Mouse (Mus musculus) thymus, postnatal 25 days (tissue): Measurements from ENCODE around the gene Rgs13.

Experiments
- DNase-seq: peaks from one replicate; pipeline ENCODE4 v3.0.0; 2022

The Rgs13 gene

DNA sequence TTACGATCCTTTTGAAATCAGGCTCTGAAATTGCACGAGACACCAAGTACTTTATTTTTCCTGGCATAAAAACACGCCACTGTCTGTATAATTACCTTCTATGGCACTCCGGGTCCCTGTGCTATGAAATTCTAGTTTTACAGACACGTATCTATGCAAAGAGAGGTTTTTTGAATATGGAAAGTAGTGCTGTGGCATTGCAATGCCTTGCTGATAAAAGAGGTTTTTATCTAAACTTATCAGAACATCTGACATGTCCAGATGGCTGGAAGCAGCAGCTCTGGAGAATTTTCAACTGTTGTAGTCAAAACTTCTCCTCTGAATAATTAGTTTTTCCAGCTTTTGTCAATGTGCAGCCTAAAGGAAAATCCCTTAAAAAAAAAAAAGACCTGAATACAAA, at the start of gene Rgs13:
Gene Rgs13 (minus strand): TSS at position 207 of the 400 bp plus-strand sequence.
- DNase-seq: no peak

DNA sequence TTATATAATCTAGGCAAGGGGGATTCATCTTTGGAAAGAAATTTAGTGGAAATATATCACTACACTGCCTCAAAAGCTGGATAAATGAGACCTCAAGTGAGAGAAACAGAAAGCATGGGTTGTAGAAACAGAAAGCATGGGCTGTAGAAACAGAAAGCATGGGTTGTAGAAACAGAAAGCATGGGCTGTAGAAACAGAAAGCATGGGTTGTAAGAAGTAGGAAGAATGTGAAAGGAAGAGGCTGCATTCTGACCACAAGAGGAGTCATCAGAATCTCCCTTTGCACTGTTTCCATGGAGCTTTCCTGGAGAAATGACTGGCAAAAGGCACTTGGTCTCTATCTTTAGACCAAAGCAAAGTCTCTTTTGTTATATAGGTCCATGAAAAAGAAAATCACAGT, 38.1 kb upstream of the Rgs13 start:
- no peak for DNase-seq

DNA sequence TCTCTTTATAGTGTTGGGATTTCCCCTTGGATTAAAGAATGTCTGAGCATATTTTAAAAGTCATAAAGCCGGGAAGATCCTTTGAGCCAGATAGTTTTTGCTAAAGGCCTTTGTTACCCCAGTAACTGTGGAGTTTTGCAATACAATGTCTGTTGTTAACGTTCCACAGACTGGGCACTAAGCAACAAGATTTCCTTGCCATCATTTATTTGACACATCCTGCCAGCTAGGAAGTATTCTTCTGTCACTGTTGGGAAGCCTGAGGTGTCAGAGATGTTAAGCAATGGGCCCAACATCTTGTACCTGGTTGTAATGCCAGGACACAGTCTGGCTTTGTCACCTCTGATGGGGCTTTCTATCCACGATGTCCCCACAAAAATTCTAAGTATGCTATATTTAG, 33.7 kb upstream of the Rgs13 start:
- no peak for DNase-seq

DNA sequence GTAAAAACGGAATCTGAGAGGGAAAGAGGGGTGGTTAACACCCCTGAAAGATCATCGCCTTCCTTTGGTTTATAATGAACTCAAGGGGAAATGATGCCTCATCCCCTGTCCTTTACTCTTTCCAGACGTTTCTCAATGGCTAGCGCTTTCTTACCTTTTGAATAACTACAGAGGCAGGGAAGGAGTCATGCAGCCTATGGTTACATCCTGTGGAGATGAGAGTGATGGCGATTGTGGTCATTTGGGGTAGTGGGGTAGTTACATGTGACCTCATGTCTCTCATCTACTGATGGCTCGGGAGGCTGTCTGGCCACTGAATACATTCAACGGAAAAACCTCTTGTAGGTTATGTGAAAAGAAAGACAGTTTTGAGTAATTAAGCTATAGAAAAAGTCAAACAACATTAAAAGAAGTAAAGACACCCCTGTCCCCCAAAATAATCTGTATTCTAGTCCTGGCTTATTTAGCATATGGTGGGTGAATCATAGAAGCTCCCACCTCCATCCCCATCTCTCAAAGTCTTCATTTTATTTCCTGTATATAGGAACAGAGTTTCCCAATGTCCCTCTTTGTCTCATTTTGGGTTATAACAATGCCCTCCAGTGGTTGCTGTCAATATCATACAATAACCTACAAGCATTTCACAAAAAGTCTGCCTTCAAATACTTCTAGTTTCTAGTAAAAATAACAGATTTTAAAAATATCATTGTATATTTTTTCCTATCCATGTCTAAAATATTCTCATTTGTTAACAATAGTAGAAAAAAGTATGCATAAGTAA, 29.3 kb upstream of the Rgs13 start:
- DNase-seq: no peak

DNA sequence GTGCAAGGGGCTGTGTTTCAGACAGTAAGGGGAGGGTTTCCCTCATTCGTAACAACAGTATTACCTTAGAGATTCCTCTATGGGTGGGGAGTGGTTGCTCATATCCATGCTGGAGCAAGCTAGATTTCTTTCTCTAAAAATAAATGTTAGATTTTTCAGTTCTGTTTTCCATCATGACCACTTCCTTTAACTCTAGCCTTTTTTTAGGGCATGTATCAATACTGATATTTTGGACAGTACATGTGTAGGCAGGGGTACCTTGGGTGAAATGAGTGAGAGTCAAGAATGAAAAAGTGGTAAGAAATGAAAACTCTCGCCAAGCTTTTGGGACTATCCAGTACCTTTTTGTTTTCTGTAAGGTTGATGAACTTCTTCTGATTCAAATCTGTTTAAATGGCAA, 27.6 kb upstream of the Rgs13 start:
- DNase-seq: no peak

DNA sequence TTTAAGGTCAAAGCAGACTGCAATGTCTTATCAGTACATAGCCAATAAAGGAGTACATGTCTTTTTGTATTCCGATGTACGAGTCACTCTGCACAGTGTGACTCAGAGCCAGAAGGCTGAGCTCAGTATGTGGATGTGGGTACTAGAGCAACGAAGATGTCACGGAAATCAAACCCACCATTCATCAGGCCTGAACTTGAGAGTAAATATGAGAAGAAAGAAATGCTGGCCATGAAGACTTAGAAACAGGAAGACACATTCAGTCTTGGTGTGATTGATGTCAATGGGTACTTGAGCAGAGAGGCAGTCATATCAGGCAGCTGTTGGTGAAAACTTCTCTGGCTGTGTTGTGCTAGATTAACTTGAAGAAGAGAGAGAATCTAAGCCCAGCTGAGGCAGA, 25.8 kb upstream of the Rgs13 start:
- DNase-seq: no peak

DNA sequence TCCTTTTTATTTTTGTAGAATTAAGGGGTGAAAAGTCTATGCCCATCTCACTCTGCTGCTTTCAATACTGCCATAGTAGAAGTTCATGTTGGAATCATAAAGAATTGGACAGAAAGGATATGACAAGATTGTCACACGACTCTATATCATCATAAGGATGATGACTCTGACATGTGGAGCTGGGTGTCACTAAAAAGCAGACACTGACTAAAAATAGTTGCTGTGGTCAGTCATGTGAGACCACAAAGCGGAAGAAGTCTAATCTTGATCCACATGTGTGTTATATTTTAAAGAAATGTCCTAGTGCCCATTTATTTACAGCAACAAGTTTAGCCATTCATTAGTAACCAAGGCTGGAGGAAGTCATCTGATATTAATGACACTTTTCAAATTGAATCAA, 23.3 kb upstream of the Rgs13 start:
- no peak for DNase-seq

DNA sequence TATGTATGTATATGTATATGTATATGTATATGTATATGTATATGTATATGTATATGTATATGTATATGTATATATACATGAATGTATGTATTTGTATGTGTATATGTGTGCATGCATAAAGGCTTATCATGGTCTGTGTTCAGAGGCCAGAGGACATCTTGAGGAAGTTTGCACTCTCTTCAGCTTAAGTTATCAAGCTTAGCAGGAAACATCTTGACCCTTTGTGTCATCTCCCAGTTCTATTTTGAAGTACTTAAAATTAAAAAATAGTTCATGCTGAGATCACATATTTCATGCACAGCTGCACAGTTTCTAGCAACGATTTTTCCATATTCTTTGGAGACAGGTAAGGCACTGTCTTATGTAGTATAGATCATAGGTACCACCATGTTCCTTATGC, 22.4 kb upstream of the Rgs13 start:
- no peak for DNase-seq

DNA sequence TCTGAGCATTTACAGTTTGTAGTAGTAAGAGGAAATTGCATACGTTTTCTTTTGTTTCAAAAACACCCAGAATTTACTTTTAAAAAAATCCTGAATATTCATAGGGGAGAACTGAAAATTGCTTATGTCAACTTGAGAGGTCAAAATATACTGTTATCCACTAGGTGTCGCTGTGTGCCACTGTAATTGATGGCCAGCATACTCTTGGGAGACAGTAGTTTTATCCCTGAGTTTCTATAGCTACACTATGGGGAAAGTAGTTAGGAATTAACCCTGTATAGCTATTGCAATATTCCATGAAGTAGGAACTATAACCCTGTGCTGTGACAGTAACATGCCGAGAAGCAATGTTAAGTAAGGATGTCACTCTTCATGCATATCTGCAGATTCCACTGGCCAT, 20.5 kb upstream of the Rgs13 start:
- DNase-seq: peak; percentile 36

DNA sequence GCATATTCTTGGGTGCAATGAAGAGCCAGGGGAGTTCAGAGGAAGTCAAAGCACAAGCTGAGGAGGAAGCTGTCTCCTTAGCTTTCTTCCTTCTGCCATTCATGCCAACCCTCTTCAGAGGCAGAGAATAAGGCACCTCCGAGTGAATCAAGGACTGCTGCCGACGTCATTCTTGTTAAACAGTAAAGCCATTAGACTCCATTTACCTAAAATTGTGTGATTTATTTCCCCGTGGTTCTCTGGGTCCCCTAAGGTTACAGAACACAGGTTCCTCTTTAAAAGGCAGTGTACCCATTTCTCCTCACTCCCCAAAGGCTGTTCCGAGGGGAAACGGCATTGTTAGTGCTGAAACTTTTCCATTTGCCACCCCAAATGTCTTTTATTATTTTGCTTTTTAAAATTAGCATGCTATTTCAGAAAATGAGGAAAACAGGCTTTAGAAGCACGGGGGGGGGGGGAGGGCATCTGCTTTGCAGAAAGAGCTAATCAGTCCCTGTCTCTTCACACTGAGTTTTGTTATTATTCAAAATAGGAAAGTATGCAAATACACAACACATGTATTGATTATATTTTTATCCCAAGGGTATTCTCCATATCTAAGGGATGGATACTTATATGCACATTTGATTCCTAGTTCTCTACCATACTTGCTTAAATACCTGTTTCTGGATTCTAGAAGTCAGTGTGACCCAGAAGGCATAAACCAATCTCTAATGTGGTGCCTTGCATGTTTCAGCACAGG, 9.7 kb upstream of the Rgs13 start:
- no peak for DNase-seq

DNA sequence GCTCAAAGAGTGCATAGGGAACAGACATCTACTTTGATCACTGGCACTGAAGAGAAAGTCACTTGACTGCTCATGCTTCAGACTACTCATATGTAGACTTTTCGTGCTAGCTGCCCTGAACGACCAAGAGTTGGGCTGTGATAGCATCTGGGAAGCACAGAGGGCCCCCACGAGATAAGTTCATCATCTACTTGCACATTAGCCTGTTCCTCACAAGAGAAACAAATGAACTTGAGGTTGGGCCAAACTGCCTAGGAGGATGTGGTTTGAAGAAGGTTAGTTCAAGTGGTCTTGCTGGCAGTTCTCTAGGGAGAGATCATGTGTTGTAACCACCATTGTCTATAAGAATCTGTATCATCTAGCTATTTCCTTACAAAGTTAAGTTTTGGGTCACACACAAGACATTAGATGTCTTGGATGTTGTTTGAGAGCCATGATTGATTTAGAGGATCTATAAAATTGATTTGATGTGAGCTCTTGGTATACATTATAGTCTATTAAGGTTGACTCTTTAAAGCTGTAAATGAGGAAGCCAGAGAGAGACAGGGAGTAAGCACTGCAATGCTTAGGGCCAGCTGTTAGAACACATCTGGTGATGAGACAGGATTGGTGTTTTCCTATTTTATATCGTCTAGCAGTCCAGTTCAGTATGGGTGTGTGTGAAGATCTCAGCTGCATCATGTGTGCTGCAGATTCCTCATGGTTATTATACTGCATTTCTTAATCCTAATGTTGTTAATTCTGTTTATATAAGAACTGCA, 8.0 kb upstream of the Rgs13 start:
- peak; percentile 3 for DNase-seq

DNA sequence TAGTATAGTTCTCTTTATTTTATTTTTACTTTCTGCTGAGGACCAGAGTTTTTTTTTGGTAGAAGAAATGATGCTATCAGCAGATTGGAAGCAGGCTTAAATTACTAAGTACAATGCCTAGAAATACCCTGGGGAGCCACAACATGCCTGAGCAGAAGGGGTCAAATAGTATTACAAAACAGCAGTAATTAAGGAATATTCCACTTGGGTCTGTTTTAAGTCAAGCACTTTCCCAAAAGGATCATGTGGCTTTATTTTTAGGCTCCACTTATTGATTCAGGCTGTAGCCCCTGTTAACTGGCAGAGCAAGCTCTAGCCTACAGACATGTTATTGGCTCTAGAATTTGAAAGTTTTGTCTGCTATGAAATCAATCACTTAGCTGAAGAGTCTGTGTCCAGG, 6.5 kb upstream of the Rgs13 start:
- DNase-seq: no peak

DNA sequence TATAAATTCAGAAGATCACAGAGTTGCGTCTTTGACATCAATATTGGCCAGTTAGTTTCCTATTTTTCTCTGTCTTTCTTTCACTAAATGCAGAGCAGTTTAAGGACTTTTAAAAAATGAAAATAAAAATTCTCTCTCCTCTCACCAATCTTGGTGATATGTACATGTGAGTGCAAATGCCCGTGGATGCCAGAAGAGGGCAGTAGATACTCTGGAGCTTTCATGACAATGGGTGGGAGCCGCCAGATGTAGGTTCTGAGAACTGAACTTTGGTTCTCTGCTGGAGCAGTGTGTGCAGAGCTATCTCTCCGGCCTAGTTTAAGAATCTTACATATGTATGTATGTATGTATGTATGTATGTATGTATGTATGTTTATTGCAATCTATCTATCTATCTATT, 2.4 kb upstream of the Rgs13 start:
- DNase-seq: no peak

DNA sequence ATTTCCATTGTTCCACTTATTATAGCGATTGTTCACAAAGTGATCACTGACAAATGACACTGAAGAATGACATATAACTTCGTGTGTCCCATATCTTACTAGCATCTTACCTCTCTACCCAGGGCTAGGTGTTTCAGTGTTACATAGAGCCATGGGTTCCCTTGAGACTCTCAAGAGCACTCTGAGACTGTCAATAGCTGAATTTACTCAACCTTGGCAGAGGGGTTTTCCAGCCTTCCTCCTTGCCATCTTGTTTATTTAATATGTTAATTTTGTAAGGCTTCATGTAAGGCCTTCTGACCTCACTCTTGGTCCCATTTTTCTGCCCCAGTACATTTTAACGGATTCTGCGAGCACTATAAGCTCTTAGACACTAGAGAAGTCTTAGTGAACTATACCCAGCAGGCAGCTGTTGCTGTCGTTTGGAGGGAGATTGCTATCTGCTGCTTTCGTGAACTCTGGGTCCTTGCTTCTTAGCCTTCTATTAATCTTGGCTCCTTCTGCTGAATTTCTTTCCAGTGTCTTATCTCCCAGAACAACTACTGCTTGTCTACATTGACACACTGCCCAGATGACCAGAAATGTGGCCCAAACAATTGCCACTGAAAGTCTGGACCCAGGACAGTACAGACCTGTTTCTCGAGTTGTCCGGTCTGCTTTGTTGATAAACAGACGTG, 1.2 kb upstream of the Rgs13 start:
- DNase-seq: no peak

DNA sequence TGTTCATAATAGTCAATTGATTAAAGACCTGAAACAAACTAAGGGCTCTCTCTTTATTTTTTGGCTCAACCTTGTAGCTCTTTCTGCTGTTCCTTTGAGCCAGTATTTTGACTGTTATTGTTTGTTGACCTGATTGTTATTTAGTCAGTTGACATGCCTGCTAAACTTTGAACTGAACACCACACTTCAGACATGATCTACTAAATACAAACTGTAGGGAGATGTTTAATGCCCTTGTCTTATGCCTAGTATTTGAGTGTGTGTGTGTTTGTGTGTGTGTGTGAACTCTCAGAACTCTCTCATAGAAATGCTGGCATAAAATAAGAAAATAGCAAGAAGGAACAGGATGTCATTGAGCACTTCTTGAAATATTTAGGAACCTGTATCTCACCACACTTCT, 448 bp upstream of the Rgs13 start:
- DNase-seq: no peak

DNA sequence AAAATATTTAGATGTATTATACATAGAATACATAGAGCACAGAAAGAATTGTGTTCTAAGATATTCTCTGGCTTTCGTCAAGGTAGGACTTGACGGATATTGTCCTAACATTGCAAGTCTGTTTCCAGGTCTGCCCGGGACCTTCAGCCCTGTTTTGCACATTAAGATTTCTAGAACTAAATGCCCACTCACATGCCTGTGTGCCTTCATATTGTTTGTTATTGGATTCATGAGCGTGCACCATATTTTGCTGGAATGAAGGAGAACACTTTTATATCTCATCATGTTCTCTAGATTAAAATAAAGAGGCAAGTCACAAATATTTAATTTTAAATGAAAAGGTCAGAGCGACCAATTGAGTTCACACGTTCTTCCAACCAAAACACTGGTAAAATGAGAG, 2.4 kb downstream of the Rgs13 start:
- no peak for DNase-seq

DNA sequence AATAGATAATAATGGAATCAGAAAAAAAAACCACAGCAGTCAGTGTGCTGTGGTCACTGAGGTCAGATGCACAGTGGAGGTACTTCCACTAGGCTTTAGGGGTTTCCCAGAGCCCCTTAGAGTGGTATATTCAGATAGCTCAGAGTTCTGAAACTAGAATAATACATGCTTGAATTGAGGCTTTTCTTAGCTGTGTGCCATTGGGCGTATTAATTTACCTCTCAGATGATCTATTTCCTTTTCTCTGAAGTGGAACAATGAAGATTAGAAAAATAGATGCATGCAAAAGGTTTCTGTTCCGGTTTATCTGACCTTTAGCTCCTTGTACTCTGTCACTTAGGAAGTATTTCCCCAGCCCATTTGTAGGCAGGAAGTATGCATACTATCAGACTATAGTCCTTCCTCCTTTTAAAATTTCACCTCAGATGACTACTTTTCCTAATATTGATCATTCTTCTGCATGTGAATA, 3.6 kb downstream of the Rgs13 start:
- DNase-seq: no peak

DNA sequence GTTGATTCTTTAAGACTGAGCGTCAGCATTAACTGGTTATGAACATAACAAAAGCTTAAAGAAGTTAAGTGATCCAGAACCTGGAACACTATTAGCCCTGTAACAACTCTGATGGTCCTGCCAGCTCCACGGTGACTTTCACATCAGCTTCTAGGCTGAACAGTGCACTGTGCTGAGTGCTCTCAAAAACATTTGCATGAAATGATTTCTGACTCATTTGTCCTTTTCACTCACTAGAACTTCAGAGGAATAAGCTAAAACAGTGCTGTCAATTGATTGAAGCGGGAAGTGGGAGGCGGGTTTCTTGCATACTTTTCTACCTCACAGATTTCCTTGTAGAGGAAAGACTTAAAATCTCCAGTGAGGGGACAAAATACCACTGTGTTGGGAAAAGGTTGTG, 8.3 kb downstream of the Rgs13 start:
- no peak for DNase-seq

DNA sequence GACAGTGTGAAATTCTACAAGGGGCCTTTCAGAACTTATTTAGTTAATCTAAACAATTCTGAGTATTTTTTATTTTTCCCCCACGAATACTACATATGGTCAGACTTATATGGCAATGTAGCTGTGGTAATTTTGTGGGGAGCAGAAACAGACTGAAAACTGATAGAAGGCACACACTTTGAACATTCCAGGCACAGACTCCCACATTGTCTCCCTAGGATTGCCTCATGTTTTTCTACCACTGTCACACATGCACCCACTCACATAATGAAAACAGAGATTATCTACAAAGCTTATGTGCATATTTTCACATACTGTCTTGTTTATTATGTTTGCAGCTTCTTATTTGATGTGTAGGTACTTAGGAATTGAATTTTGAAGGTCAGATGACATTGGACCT, 9.4 kb downstream of the Rgs13 start:
- DNase-seq: no peak

DNA sequence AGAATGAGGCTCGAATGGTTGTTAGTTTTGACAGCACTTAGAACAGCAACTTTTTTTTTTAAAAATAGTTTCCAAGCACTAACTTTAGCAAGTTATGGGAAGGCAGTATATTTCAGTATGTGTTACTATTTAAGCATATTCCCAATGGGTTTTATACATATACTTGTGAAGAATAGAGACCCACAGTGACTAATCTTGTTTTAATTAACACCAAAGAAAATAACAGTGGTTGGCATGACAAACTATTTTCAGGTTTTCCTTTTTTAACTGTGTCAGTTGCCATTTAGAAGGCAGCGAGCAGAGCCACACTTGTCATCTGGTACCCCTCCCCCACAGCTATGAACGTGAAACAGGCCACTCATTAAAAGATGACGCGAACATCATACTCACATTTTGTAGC, 10.3 kb downstream of the Rgs13 start:
- no peak for DNase-seq

DNA sequence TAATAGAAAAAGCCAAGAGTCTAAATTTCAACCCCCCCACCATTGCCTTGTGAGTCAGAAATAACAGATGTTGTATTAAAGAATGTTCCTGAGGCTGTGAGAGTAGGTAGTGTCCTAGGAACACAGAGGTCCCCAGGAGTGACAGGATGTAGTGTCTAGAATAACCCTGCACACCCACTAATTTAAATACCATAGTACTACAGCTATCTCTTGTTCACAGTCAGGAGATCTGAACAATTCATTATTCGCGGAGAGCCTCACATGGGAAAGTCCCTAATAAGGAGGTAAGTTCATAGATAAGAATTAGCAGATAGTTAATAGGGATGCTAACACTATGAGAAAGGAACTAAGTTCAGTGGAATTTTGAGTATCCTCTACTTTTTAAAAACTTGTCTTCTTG, 10.9 kb downstream of the Rgs13 start:
- DNase-seq: no peak

DNA sequence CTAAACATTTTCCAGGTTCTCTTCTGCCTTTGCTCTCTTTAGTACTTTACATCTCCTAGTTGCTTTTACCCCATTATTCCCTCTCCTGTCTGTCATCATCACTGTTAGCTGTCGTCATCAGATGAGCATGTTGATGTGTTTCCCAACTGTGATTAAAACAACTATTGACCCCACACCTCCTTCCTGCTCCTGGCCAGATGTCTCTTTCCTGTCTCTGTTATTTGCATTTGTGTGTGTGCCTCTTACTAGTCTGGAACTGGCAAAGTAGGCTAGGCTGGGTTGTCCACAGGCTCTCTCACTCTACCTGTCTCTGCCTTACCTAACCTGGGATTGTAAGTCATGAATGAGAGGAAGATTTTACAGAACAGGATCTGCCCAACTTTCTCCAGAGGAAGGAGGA, 24.6 kb downstream of the Rgs13 start:
- DNase-seq: no peak

DNA sequence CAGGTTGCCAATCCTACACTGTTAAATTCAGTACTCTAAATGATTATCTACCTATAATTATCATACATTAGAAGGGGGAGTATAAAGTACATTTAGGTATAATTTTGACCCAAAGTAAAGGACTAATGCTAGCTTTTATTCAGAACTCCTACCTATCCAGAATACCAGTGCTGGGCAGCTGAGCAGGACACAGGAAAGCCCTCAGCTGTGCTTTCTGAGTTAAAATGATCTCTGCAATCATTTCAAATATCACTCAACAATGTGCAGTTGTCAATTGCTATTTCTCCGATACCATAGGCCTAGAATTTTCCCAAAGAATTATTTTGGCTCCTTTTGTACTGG, 25.0 kb downstream of the Rgs13 start:
- DNase-seq: no peak
